Mouse (Mus musculus): Measurements from ENCODE around the gene Lhfp. TPM values are rescaled to one million over a fixed set of nuclear protein-coding genes. Genes with fewer than 3 reads are reported as not detected.

Lhfp gene
- polyA plus RNA-seq, 1 experiment from 2014 or later = 39.9 TPM

- Histone ChIP-seq H3K27me3 (replicated peaks; ENCODE audit: control insufficient read depth, insufficient read depth, low read length) (no peaks in the 10 kb centered on the region), H3K4me1 (replicated peaks; ENCODE audit: control insufficient read depth, insufficient read depth, low read length) (no peaks in the 10 kb centered on the region), H3K27ac (ENCODE audit: low read depth) (no peak overlapping the region), H3K9me3 (ENCODE audit: control insufficient read depth, low read length) (no peaks in the 10 kb centered on the region), H3K36me3 (ENCODE audit: control insufficient read depth, insufficient read depth, low read length) (no peaks in the 10 kb centered on the region), H3K9ac (ENCODE audit: low read length) (no peak overlapping the region), H3K4me2 (ENCODE audit: low read length) (no peak overlapping the region), H3K4me3 (ENCODE audit: low read depth, low read length) (no peak overlapping the region)
- 31% methylated on average over 8 of the region's 8 CpGs for WGBS
- ATAC-seq (replicated peaks; ENCODE audit: low FRiP score, low TSS enrichment, low read depth) = no peak
- DNase-seq (ENCODE audit: low spot score) = no peak
These were observed 124.7 kb downstream of the Lhfp start for GRCm38 (mm10) chr3:53166001-53166400.

DNA sequence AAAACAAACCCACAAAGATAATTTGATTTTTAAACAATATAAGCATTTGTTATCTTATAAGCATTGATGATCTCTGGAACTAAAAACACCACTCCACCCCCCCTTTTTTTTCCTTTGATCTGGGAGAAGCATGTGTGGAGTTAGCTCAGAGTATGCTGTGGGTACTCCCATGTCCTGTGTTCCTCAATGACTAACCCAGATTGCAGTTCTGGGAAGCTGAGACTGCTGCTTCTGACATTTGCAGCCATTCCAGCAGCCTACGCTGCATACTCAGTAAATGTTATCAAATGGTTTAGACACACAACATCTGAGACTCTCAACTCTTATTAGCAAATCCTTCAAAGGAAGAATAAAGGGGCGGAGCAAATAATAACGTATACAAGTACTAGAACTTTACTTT is 128.2 kb downstream of the Lhfp start:
- Histone ChIP-seq H3K9me3 (ENCODE audit: control insufficient read depth, low read length) (no peaks in the 10 kb centered on the region), H3K4me3 (ENCODE audit: low read depth, low read length) (no peak overlapping the region), H3K27ac (ENCODE audit: low read depth) (no peak overlapping the region), H3K27me3 (replicated peaks; ENCODE audit: control insufficient read depth, insufficient read depth, low read length) (no peaks in the 10 kb centered on the region), H3K4me2 (ENCODE audit: low read length) (no peak overlapping the region), H3K36me3 (ENCODE audit: control insufficient read depth, insufficient read depth, low read length) (no peaks in the 10 kb centered on the region), H3K4me1 (replicated peaks; ENCODE audit: control insufficient read depth, insufficient read depth, low read length) (no peaks in the 10 kb centered on the region), H3K9ac (ENCODE audit: low read length) (no peak overlapping the region)
- ATAC-seq (replicated peaks; ENCODE audit: low FRiP score, low TSS enrichment, low read depth) (no peak), DNase-seq (ENCODE audit: low spot score) (no peak)
- WGBS = 79% methylated on average over 3 of the region's 3 CpGs

DNA sequence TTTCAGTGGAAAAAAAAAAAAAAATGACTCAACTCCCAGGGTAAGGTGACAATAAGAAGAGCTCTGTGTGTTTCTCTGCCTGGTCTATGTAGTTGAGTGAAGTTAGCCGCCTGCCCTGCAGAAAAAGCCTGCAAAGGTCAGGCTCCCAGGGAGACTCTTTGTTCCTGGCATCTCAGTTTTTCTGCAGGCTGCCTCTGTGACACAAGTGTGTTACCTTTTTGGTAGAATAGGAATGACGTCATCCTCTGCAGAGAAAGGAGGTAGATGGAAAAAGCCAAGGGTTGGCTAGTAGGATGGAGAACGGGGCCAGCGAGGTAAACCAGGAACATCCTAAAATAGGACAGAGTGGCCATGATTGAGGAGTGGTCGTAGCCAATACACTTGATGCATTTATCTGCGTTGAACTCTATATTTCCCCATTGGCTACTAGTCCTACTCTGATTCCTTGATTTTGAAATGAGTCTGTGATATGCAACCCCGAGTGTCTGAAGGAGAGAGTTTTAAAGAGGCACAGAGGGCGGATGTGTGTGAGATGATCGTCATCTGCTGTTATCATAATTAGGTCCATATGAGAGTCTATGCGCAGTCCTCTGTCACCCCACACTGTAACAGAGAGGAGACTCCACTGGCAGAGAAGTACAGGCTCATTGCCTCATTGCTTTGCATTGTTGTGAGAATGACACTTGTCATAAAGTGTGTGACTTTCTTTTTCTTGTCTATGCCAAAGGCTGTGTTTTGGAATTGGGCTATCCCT is 132.2 kb downstream of the Lhfp start:
- WGBS = 93% methylated on average over 10 of the region's 10 CpGs
- no peaks in the 10 kb centered on the region; the same call in 1 of the 2 replicates for H3K9me3 ChIP-seq (ENCODE audit: control insufficient read depth, low read length)

DNA sequence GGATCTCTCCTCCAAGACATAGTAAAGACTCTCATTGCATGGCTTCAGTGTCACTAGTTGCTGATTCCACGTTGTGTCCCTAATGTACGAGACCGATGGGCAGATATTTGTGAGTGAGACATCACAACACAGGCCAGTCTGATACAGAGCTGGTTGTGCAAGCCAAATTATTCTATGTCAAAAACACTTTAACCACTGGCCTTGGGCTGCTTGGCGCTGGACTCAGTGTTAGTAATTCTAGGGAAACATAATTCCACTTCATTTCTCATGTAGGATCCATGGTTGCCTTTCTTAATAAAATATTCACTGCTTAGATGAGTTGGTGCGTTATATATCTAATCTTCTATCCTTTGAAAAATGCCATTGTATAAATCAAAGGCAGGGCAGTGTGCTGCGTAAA is 138.6 kb downstream of the Lhfp start:
- DNase-seq (ENCODE audit: low spot score) (no peak), ATAC-seq (replicated peaks; ENCODE audit: low FRiP score, low TSS enrichment, low read depth) (no peak)
- Histone ChIP-seq H3K4me1 (replicated peaks; ENCODE audit: control insufficient read depth, insufficient read depth, low read length) (no peaks in the 10 kb centered on the region), H3K36me3 (ENCODE audit: control insufficient read depth, insufficient read depth, low read length) (no peaks in the 10 kb centered on the region), H3K27ac (ENCODE audit: low read depth) (no peak overlapping the region), H3K27me3 (replicated peaks; ENCODE audit: control insufficient read depth, insufficient read depth, low read length) (no peaks in the 10 kb centered on the region), H3K9ac (ENCODE audit: low read length) (no peak overlapping the region), H3K4me2 (ENCODE audit: low read length) (no peak overlapping the region), H3K4me3 (ENCODE audit: low read depth, low read length) (no peak overlapping the region), H3K9me3 (ENCODE audit: control insufficient read depth, low read length) (no peaks in the 10 kb centered on the region; the same call in 1 of the 2 replicates)
- WGBS = 79% methylated on average over 6 of the region's 6 CpGs

More for the DNA sequence above, 132.2 kb downstream of the Lhfp start:
- no peaks in the 10 kb centered on the region for H3K36me3 ChIP-seq (ENCODE audit: control insufficient read depth, insufficient read depth, low read length)
- H3K27me3 ChIP-seq (replicated peaks; ENCODE audit: control insufficient read depth, insufficient read depth, low read length) = no peaks in the 10 kb centered on the region
- DNase-seq (ENCODE audit: low spot score) (no peak), ATAC-seq (replicated peaks; ENCODE audit: low FRiP score, low TSS enrichment, low read depth) (no peak)
- no peak overlapping the region for H3K27ac ChIP-seq (ENCODE audit: low read depth)
- no peak overlapping the region for H3K4me2 ChIP-seq (ENCODE audit: low read length)
- no peaks in the 10 kb centered on the region for H3K4me1 ChIP-seq (replicated peaks; ENCODE audit: control insufficient read depth, insufficient read depth, low read length)
- no peak overlapping the region for H3K4me3 ChIP-seq (ENCODE audit: low read depth, low read length)
- no peak overlapping the region for H3K9ac ChIP-seq (ENCODE audit: low read length)

- WGBS = 90% methylated on average over 2 of the region's 2 CpGs
These were observed 144.1 kb downstream of the Lhfp start for GRCm38 (mm10) chr3:53185439-53185838.

DNA sequence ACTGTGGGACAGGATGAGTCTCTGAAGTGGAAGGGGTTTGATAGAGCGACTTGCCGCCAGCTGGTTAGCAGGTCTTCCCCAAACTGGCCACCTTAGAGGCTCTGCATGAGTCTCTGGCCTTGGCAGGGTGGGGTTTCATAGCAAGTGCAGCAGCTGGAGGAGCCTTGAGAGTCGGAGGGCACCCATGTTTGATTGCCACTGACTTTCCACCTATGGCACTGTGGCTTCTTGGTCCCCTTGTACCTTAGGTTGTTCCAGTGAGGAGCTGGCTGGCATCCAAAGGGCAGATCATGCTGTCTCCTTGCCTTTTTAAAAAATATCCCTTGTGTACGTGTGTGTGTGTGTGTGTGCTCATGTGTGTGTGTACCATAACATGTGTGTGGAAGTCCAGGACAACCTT is 152.1 kb downstream of the Lhfp start:
- H3K9ac ChIP-seq (ENCODE audit: low read length) = no peak overlapping the region
- H3K4me2 ChIP-seq (ENCODE audit: low read length) = no peak overlapping the region
- no peak overlapping the region for H3K27ac ChIP-seq (ENCODE audit: low read depth)
- no peaks in the 10 kb centered on the region for H3K36me3 ChIP-seq (ENCODE audit: control insufficient read depth, insufficient read depth, low read length)
- WGBS = 84% methylated on average over 4 of the region's 4 CpGs
- H3K9me3 ChIP-seq (ENCODE audit: control insufficient read depth, low read length) = no peaks in the 10 kb centered on the region
- DNase-seq (ENCODE audit: low spot score) (no peak), ATAC-seq (replicated peaks; ENCODE audit: low FRiP score, low TSS enrichment, low read depth) (no peak)
- H3K27me3 ChIP-seq (replicated peaks; ENCODE audit: control insufficient read depth, insufficient read depth, low read length) = no peaks in the 10 kb centered on the region
- no peak overlapping the region for H3K4me3 ChIP-seq (ENCODE audit: low read depth, low read length)
- no peaks in the 10 kb centered on the region for H3K4me1 ChIP-seq (replicated peaks; ENCODE audit: control insufficient read depth, insufficient read depth, low read length)

More at GRCm38 (mm10) chr3:53185439-53185838, 144.1 kb downstream of the Lhfp start:
- Histone ChIP-seq H3K4me1 (replicated peaks; ENCODE audit: control insufficient read depth, insufficient read depth, low read length) (no peaks in the 10 kb centered on the region), H3K36me3 (ENCODE audit: control insufficient read depth, insufficient read depth, low read length) (no peaks in the 10 kb centered on the region), H3K4me2 (ENCODE audit: low read length) (no peak overlapping the region), H3K4me3 (ENCODE audit: low read depth, low read length) (no peak overlapping the region), H3K27me3 (replicated peaks; ENCODE audit: control insufficient read depth, insufficient read depth, low read length) (no peaks in the 10 kb centered on the region), H3K9ac (ENCODE audit: low read length) (no peak overlapping the region), H3K9me3 (ENCODE audit: control insufficient read depth, low read length) (no peaks in the 10 kb centered on the region), H3K27ac (ENCODE audit: low read depth) (no peak overlapping the region)
- DNase-seq (ENCODE audit: low spot score) (no peak), ATAC-seq (replicated peaks; ENCODE audit: low FRiP score, low TSS enrichment, low read depth) (no peak)

DNA sequence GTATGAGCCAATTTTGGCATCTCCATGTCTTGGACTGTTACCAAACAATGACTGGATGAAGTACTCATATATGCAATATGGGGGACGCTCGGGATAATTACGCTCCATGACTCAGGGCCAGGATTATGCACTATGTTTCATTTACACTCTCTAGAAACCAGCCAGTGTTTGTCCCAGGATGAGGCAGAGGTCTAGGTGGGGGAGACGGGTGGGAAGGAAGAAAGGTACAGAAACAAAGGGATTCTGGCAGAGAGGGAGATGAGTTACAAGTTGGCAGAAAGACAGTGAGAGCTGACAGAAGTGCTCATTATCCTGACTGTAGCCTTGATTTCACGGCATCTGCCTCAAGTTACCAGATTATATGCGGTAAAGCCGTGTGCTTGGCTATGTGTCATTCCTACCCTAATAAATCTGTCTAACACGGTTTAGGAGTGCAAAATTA is 154.4 kb downstream of the Lhfp start:
- DNase-seq (ENCODE audit: low spot score) (no peak), ATAC-seq (replicated peaks; ENCODE audit: low FRiP score, low TSS enrichment, low read depth) (no peak)
- Histone ChIP-seq H3K36me3 (ENCODE audit: control insufficient read depth, insufficient read depth, low read length) (no peaks in the 10 kb centered on the region), H3K9ac (ENCODE audit: low read length) (no peak overlapping the region), H3K4me1 (replicated peaks; ENCODE audit: control insufficient read depth, insufficient read depth, low read length) (no peaks in the 10 kb centered on the region), H3K9me3 (ENCODE audit: control insufficient read depth, low read length) (no peaks in the 10 kb centered on the region), H3K4me3 (ENCODE audit: low read depth, low read length) (no peak overlapping the region), H3K4me2 (ENCODE audit: low read length) (no peak overlapping the region), H3K27ac (ENCODE audit: low read depth) (no peak overlapping the region), H3K27me3 (replicated peaks; ENCODE audit: control insufficient read depth, insufficient read depth, low read length) (no peaks in the 10 kb centered on the region)
- WGBS = 81% methylated on average over 8 of the region's 8 CpGs

DNA sequence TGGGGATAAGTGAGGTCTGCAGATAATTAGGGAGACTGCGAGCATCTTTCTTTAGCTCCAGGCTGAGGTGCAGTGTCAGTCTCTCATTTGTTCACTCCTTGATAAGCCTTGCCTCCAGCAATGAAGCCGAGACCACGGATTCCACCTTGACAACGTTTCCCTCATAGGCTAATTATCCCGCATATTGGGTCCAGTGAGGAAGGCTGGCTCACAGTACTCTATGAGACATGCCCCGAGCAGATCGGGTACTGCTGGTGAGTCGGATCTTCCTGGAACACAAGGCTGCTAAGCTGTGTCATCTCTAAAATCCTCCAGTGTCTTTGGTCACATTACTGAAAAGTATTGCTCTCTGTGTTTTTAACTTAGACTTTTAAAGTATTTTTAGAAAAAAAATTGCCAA is 158.8 kb downstream of the Lhfp start:
- Histone ChIP-seq H3K4me1 (replicated peaks; ENCODE audit: control insufficient read depth, insufficient read depth, low read length) (peaks cover 22% of the 10 kb centered on the region), H3K27me3 (replicated peaks; ENCODE audit: control insufficient read depth, insufficient read depth, low read length) (no peaks in the 10 kb centered on the region), H3K4me2 (ENCODE audit: low read length) (no peak overlapping the region), H3K9me3 (ENCODE audit: control insufficient read depth, low read length) (no peaks in the 10 kb centered on the region), H3K9ac (ENCODE audit: low read length) (no peak overlapping the region), H3K27ac (ENCODE audit: low read depth) (no peak overlapping the region), H3K4me3 (ENCODE audit: low read depth, low read length) (no peak overlapping the region), H3K36me3 (ENCODE audit: control insufficient read depth, insufficient read depth, low read length) (no peaks in the 10 kb centered on the region)
- 89% methylated on average over 8 of the region's 8 CpGs for WGBS
- ATAC-seq (replicated peaks; ENCODE audit: low FRiP score, low TSS enrichment, low read depth) (no peak), DNase-seq (ENCODE audit: low spot score) (no peak)

GRCm38 (mm10) chr3:53200853-53201252 is 159.5 kb downstream of the Lhfp start:
- H3K4me2 ChIP-seq (ENCODE audit: low read length) = no peak overlapping the region
- WGBS = 68% methylated on average over 10 of the region's 10 CpGs
- H3K4me3 ChIP-seq (ENCODE audit: low read depth, low read length) = no peak overlapping the region
- H3K27ac ChIP-seq (ENCODE audit: low read depth) = no peak overlapping the region
- ATAC-seq (replicated peaks; ENCODE audit: low FRiP score, low TSS enrichment, low read depth) = no peak
- no peak for DNase-seq (ENCODE audit: low spot score)
- H3K4me1 ChIP-seq (replicated peaks; ENCODE audit: control insufficient read depth, insufficient read depth, low read length) = peaks cover 22% of the 10 kb centered on the region
- H3K9ac ChIP-seq (ENCODE audit: low read length) = no peak overlapping the region
- H3K9me3 ChIP-seq (ENCODE audit: control insufficient read depth, low read length) = no peaks in the 10 kb centered on the region
- H3K27me3 ChIP-seq (replicated peaks; ENCODE audit: control insufficient read depth, insufficient read depth, low read length) = no peaks in the 10 kb centered on the region
- H3K36me3 ChIP-seq (ENCODE audit: control insufficient read depth, insufficient read depth, low read length) = no peaks in the 10 kb centered on the region
